Mouse (Mus musculus) layer of hippocampus, postnatal 10 days (tissue): ENCODE data around the gene Acss3. TPM values are rescaled to one million over a fixed set of nuclear protein-coding genes. Genes with fewer than 3 reads are reported as not detected.

Experiments used
- total RNA-seq, 2 experiments: library from RNA; stranded (reverse); gene quantifications; 2 replicates each; pipeline ENCODE4 v1.2.3; 2021

Acss3 gene
- total RNA-seq, 2 experiments from 2014 or later, result 1.0 TPM

Other genes with a start within 250 kb of the Acss3 start
- gene Lin7a, start 148.0 kb upstream of the Acss3 start, total RNA-seq, result 10 to 100 TPM; 33.7 to 36.4 TPM